Mouse (Mus musculus): ENCODE measurements at regions not wholly inside any gene's neighbourhood (a gene's known extent, or its start where the extent isn't known, plus 50 kb on each side); places are given as distances from the start of the nearest gene placed in this dataset.

GRCm38 (mm10) chr13:97451276-97451675, 210.4 kb downstream of the Enc1 start:
- DNase-seq (ENCODE audit: low spot score): no peak

- DNase-seq (ENCODE audit: low spot score): no peak
Measured at GRCm38 (mm10) chr13:97448123-97448522, 207.2 kb downstream of the Enc1 start.

- no peak for DNase-seq (ENCODE audit: low spot score)
Measured at GRCm38 (mm10) chr13:97443731-97444428, 203.0 kb downstream of the Enc1 start.

- no peak for DNase-seq (ENCODE audit: low spot score)
Measured at GRCm38 (mm10) chr13:97442806-97443205, 201.9 kb downstream of the Enc1 start.

- DNase-seq (ENCODE audit: low spot score): peak; percentile 8
Measured at GRCm38 (mm10) chr13:97442283-97442682, 201.4 kb downstream of the Enc1 start.

GRCm38 (mm10) chr13:97441803-97442202, 200.9 kb downstream of the Enc1 start:
- DNase-seq (ENCODE audit: low spot score): no peak

- DNase-seq (ENCODE audit: low spot score): peak; percentile 20
Measured at GRCm38 (mm10) chr13:97439216-97439979, 198.5 kb downstream of the Enc1 start.

- no peak for DNase-seq (ENCODE audit: low spot score)
Measured at GRCm38 (mm10) chr13:97438692-97439091, 197.8 kb downstream of the Enc1 start.

- no peak for DNase-seq (ENCODE audit: low spot score)
Measured at GRCm38 (mm10) chr13:97438277-97438676, 197.4 kb downstream of the Enc1 start.

- DNase-seq (ENCODE audit: low spot score): no peak
Measured at GRCm38 (mm10) chr13:97436719-97437350, 195.9 kb downstream of the Enc1 start.

- peak; percentile 61 for DNase-seq (ENCODE audit: low spot score)
Measured at GRCm38 (mm10) chr13:97435865-97436718, 195.2 kb downstream of the Enc1 start.

- peak; percentile 42 for DNase-seq (ENCODE audit: low spot score)
Measured at GRCm38 (mm10) chr13:97434961-97435864, 194.3 kb downstream of the Enc1 start.

GRCm38 (mm10) chr13:97434167-97434566, 193.3 kb downstream of the Enc1 start:
- no peak for DNase-seq (ENCODE audit: low spot score)

GRCm38 (mm10) chr13:97432627-97433026, 191.7 kb downstream of the Enc1 start:
- DNase-seq (ENCODE audit: low spot score): no peak

- no peak for DNase-seq (ENCODE audit: low spot score)
Measured at GRCm38 (mm10) chr13:97430885-97431284, 190.0 kb downstream of the Enc1 start.

- DNase-seq (ENCODE audit: low spot score): no peak
Measured at GRCm38 (mm10) chr13:97428163-97428562, 187.3 kb downstream of the Enc1 start.

- no peak for DNase-seq (ENCODE audit: low spot score)
Measured at GRCm38 (mm10) chr13:97427537-97427936, 186.6 kb downstream of the Enc1 start.

- no peak for DNase-seq (ENCODE audit: low spot score)
Measured at GRCm38 (mm10) chr13:97425731-97426130, 184.8 kb downstream of the Enc1 start.

- DNase-seq (ENCODE audit: low spot score): no peak
Measured at GRCm38 (mm10) chr13:97423911-97424310, 183.0 kb downstream of the Enc1 start.

GRCm38 (mm10) chr13:97423298-97423817, 182.5 kb downstream of the Enc1 start:
- DNase-seq (ENCODE audit: low spot score): no peak

- DNase-seq (ENCODE audit: low spot score): no peak
Measured at GRCm38 (mm10) chr13:97422897-97423296, 182.0 kb downstream of the Enc1 start.

Measured in yolk sac, embryonic 10.5 days (tissue).